Mouse (Mus musculus): ENCODE results near the gene Spon2.

- TF ChIP-seq CTCF (IDR thresholded peaks at IDR 0.05; ENCODE audit: control insufficient read depth, insufficient read depth, low read length) (no peak), POLR2A (IDR thresholded peaks at IDR 0.05; ENCODE audit: borderline replicate concordance, control insufficient read depth, low read depth, low read length) (no peak)
Observed at GRCm38 (mm10) chr5:33239934-33240333, 21.7 kb upstream of the Spon2 start.
